Mouse (Mus musculus): ENCODE data around the gene Msto1. TPM values are rescaled to one million over a fixed set of nuclear protein-coding genes. Genes with fewer than 3 reads are reported as not detected.
"Not testable (repeated sequence)": the region's sequence is repeated elsewhere in the genome, so short reads cannot be mapped to it uniquely, and the experiment has no call there.

Msto1 gene
- total RNA-seq, 4 experiments from 2014 or later, result 21.4 to 25.6 (median 23.9) TPM

- DNase-seq (ENCODE audit: low spot score in 2 of 2), result no peak
Measured at GRCm38 (mm10) chr3:88905209-88905608, 8.6 kb downstream of the Msto1 start.

- no peak for DNase-seq (ENCODE audit: low spot score in 2 of 2)
Measured at GRCm38 (mm10) chr3:88904803-88905202, 9.0 kb downstream of the Msto1 start.

GRCm38 (mm10) chr3:88893011-88893410, 20.8 kb downstream of the Msto1 start:
- not testable (repeated sequence) for DNase-seq (ENCODE audit: low spot score in 2 of 2)

GRCm38 (mm10) chr3:88882536-88882935, 31.3 kb downstream of the Msto1 start:
- not testable (repeated sequence) for DNase-seq (ENCODE audit: low spot score in 2 of 2)

GRCm38 (mm10) chr3:88868449-88868848, 45.4 kb downstream of the Msto1 start:
- not testable (repeated sequence) for DNase-seq (ENCODE audit: low spot score in 2 of 2)

GRCm38 (mm10) chr3:88867177-88867576, 46.6 kb downstream of the Msto1 start:
- not testable (repeated sequence) for DNase-seq (ENCODE audit: low spot score in 2 of 2)

- DNase-seq (ENCODE audit: low spot score in 2 of 2), result not testable (repeated sequence)
Measured at GRCm38 (mm10) chr3:88866735-88867134, 47.1 kb downstream of the Msto1 start.

GRCm38 (mm10) chr3:88862129-88862528, 51.7 kb downstream of the Msto1 start:
- no peak for DNase-seq (ENCODE audit: low spot score in 2 of 2)

- no peak for DNase-seq (ENCODE audit: low spot score in 2 of 2)
Measured at GRCm38 (mm10) chr3:88855837-88856236, 58.0 kb downstream of the Msto1 start.

Other genes with a start within 250 kb of the Msto1 start
- 10 to 100 TPM; 46.2 to 57.4 (median 51.3) TPM for gene Khdc4, start 228.2 kb downstream of the Msto1 start, total RNA-seq (2022)
- 10 to 100 TPM; 36.3 to 42.0 (median 40.6) TPM for gene Rit1, start 197.2 kb downstream of the Msto1 start, total RNA-seq (2022)
- gene Syt11, start 138.8 kb downstream of the Msto1 start, total RNA-seq (2022), result 100 to 1,000 TPM; 529 to 574 (median 545) TPM
- 10 to 100 TPM; 40.9 to 46.8 (median 43.8) TPM for gene Gon4l, start 78.8 kb downstream of the Msto1 start, total RNA-seq (2022)
- 100 to 1,000 TPM in 1 of 4 experiments, 10 to 100 TPM in 3; 85.3 to 102 (median 91.4) TPM for gene Ash1l, start 36.6 kb upstream of the Msto1 start, total RNA-seq (2022)
- gene Dap3, start 37.2 kb upstream of the Msto1 start, total RNA-seq (2022), result 100 to 1,000 TPM in 2 of 4 experiments, 10 to 100 TPM in 2; 87.3 to 110 (median 103) TPM
- 100 to 1,000 TPM; 170 to 198 (median 187) TPM for gene Rusc1, start 179.3 kb upstream of the Msto1 start, total RNA-seq (2022)
- gene Gm43738, start 187.1 kb upstream of the Msto1 start, total RNA-seq (2022), result under 1 TPM in 1 of 4 experiments, not detected in 3; 0.21 TPM
- 100 to 1,000 TPM in 2 of 4 experiments, 10 to 100 TPM in 2; 84.4 to 129 (median 100) TPM for gene Fdps, start 188.0 kb upstream of the Msto1 start, total RNA-seq (2022)
- not detected for gene Pklr, start 222.1 kb upstream of the Msto1 start, total RNA-seq (2022)
- 10 to 100 TPM; 12.3 to 18.2 (median 17.0) TPM for gene Hcn3, start 246.2 kb upstream of the Msto1 start, total RNA-seq (2022)

Measured in left cerebral cortex, adult 8-10 months (tissue).